Mouse (Mus musculus): ENCODE data around the gene Ppfia2. TPM values are rescaled to one million over a fixed set of nuclear protein-coding genes. Genes with fewer than 3 reads are reported as not detected.

Gene Ppfia2
- 63.5 and 71.4 TPM in 2 replicates for total RNA-seq (2014; rRNA removed)
- polyA plus RNA-seq (2015; fragmentation: Nextera tagmentation; extraction: Ambion mirVana): 29.5 and 31.4 TPM in 2 replicates

DNA sequence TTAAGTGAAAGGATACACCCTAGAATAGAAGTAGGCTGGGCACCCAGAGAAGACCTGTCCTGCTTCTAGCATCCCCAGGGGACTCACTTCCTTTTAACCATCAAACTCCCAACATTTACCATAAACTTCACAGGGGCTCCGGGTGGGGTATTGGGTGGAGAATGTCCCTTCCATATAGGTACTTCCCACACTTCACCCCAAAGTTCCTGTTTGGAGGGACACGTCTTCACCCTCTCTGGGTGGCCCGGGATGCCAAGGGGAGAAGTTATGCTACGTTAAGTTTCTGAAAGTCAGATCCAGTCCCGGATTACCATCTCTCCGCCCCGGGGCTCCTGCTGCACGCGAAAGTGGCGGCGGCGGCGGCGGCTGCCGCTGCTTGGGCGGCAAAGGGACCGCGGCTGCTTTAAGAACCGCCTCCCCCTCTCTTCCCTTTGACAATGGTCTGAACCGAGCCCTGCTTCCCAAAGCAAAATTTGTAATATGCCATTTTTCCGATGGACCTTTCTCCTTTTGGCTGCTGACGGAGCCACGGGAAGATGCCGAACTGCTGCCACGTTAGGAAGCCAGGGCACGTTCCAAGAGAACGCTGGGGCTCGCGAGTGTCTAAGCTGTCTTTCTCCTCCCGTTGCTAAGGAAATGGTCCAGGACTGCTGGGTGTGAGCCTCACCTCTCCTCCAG lies at the start of gene Ppfia2:
Gene Ppfia2 (plus strand): TSS at position 485 of the 678 bp plus-strand sequence.
- Histone ChIP-seq H3K4me1 (ENCODE audit: insufficient read depth, low read length) (0 out of 2 replicates have a peak, but pooled peaks cover 3% of the 10 kb centered on the region), H3K36me3 (ENCODE audit: insufficient read depth, low read length) (no peaks in the 10 kb centered on the region), H3K27ac (ENCODE audit: low read depth, low read length) (peak within 1 kb of the TSS; percentile 86), H3K4me2 (ENCODE audit: low read depth, low read length, poor library complexity, severe bottlenecking) (peak within 1 kb of the TSS; percentile 66), H3K4me3 (ENCODE audit: low read depth, low read length) (peak within 1 kb of the TSS; percentile 55), H3K27me3 (ENCODE audit: insufficient read depth, low read length) (no peaks in the 10 kb centered on the region), H3K9ac (replicated peaks; ENCODE audit: low read length, poor library complexity, severe bottlenecking) (peak within 1 kb of the TSS; percentile 67), H3K9me3 (ENCODE audit: low read length) (no peaks in the 10 kb centered on the region)
- peak; percentile 8; the same call in 1 of the 2 replicates for TF ChIP-seq CTCF (IDR thresholded peaks at IDR 0.05)
- DNase-seq (ENCODE audit: low spot score): peak; percentile 93
- ATAC-seq (ENCODE audit: low FRiP score): peak; percentile 87
- WGBS: under 1% methylated on average over 30 of the region's 30 CpGs

DNA sequence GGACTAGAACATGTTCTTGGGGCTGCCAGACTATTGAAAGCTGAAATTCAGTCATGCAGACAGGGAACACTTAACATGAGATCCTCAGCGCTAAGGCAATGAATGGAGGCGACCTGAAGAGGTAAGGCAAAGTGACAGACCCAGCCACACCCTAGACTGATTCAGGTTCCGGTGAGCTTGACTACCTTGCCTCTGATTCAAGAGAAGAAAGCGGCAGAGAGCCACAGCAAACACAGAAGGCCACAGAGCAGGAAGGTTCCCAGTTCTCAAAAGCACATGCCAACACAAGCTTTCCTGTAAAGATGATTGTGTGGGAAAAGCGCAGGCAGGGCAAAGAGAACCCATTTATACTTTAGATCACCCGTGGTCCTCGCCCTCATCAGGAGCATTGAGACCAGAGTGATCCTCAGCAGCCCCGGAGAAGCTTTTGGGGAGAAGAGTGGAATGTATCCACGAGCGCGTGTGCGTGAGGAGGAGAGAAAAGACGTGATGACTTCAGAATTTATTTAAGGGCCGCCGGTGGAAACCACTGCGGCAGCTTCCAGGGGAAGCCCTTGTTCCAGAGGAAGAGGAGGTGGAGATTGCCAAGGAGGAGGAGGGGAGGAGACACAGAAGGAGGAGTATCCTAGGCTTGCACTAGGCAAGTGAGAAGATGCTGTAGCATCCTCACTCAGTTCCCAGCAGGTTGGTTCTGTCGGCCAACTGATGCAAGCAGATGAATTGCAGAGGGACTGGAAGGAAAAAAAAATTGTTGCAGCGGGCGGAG lies 1.0 kb upstream of the Ppfia2 start:
- Histone ChIP-seq H3K36me3 (ENCODE audit: insufficient read depth, low read length) (no peaks in the 10 kb centered on the region), H3K4me3 (ENCODE audit: low read depth, low read length) (peak overlapping the region; percentile 55), H3K4me1 (ENCODE audit: insufficient read depth, low read length) (0 out of 2 replicates have a peak, but pooled peaks cover 3% of the 10 kb centered on the region), H3K4me2 (ENCODE audit: low read depth, low read length, poor library complexity, severe bottlenecking) (peak overlapping the region; percentile 66), H3K27ac (ENCODE audit: low read depth, low read length) (peak overlapping the region; percentile 86), H3K9me3 (ENCODE audit: low read length) (no peaks in the 10 kb centered on the region), H3K9ac (replicated peaks; ENCODE audit: low read length, poor library complexity, severe bottlenecking) (peak overlapping the region; percentile 67), H3K27me3 (ENCODE audit: insufficient read depth, low read length) (no peaks in the 10 kb centered on the region)
- 3% methylated on average over 19 of the region's 19 CpGs for WGBS
- no peak for TF ChIP-seq CTCF (IDR thresholded peaks at IDR 0.05)
- ATAC-seq (ENCODE audit: low FRiP score) (peak; percentile 91), DNase-seq (ENCODE audit: low spot score) (peak; percentile 90)

DNA sequence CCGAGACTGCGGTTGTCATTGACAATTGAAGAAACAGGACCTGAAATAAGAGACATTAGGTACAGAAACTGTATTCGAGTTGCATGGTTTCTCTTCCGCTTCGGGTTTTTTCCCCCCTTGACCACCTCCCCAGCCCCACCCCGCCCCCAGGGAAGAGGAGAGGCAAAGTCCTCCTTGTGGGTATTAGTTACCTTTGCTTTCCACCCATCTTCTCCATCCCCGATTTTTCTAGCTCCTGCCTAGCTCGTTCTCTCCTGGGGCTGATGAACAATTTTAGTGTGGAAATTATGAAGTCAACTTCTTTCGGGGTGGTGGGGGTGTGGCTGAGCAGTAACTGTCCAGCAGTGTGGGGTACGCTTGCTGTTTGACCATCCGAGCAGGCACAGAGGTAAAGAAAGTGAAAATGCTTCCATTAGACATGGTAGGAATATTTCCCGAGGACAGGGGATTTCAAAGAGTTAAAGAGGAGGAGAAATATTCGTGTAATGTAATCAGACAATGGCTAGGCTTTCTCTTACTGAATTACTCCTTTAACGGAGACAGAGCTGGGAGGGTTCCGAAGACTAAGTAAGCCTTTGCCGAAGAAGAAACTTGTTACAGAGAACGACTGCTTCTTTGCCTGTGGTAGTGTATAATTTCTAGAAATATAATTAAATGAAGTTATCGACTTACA lies 530 bp downstream of the Ppfia2 start:
- WGBS: 4% methylated on average over 17 of the region's 18 CpGs
- Histone ChIP-seq H3K27me3 (ENCODE audit: insufficient read depth, low read length) (no peaks in the 10 kb centered on the region), H3K27ac (ENCODE audit: low read depth, low read length) (peak overlapping the region; percentile 86), H3K9me3 (ENCODE audit: low read length) (no peaks in the 10 kb centered on the region), H3K36me3 (ENCODE audit: insufficient read depth, low read length) (no peaks in the 10 kb centered on the region), H3K4me3 (ENCODE audit: low read depth, low read length) (peak overlapping the region; percentile 55), H3K4me2 (ENCODE audit: low read depth, low read length, poor library complexity, severe bottlenecking) (peak overlapping the region; percentile 66), H3K9ac (replicated peaks; ENCODE audit: low read length, poor library complexity, severe bottlenecking) (peak overlapping the region; percentile 67), H3K4me1 (ENCODE audit: insufficient read depth, low read length) (0 out of 2 replicates have a peak, but pooled peaks cover 3% of the 10 kb centered on the region)
- DNase-seq (ENCODE audit: low spot score) (peak; percentile 41), ATAC-seq (ENCODE audit: low FRiP score) (peak; percentile 10; the same call in 1 of the 2 replicates)
- TF ChIP-seq CTCF (IDR thresholded peaks at IDR 0.05): no peak

DNA sequence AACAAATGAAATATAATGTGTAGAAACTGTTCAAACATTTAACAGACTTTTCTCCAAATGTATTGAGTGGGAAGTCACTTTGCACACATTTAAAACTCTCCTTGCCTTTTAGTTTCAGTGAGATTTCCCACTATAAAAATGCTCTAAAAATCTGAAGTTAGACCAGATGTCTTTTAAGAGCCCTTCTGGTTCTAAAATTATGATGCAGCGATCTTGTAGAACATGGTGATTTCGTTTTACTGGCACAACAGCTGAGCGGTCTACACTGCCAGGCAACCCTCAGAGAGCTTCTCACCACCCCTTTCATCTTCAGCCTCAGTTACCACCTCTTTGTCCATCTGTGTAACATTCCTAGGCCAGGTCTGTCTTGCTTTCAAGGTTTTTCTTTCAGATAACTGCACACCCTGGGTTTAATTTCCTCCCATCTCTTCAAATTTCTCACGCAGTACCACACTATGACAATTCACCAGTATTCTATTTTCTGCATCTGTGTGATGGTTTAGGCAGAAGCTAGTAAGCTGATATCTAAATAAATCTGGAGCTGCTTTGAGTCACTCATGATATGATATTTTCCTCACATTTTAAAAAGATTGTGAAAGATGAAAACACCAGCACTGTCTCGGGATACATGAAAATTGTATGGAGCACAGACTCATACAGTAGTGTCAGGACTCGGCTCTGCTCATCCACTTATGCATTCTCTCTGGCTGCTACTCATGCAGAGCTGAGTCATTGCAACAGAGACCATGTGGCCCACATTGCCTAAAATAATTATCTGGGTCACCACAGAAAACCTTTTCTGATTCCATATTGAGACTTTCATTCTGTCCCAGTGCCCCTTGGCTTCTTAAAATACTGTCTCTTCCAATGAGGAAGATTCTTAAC lies 39.4 kb downstream of the Ppfia2 start:
- 78% methylated on average over 6 of the region's 6 CpGs for WGBS
- Histone ChIP-seq H3K9ac (replicated peaks; ENCODE audit: low read length, poor library complexity, severe bottlenecking) (no peak overlapping the region), H3K27me3 (ENCODE audit: insufficient read depth, low read length) (no peaks in the 10 kb centered on the region), H3K4me1 (ENCODE audit: insufficient read depth, low read length) (no peaks in the 10 kb centered on the region), H3K27ac (ENCODE audit: low read depth, low read length) (no peak overlapping the region), H3K4me2 (ENCODE audit: low read depth, low read length, poor library complexity, severe bottlenecking) (no peak overlapping the region), H3K36me3 (ENCODE audit: insufficient read depth, low read length) (no peaks in the 10 kb centered on the region), H3K9me3 (ENCODE audit: low read length) (no peaks in the 10 kb centered on the region), H3K4me3 (ENCODE audit: low read depth, low read length) (no peak overlapping the region)
- ATAC-seq (ENCODE audit: low FRiP score) (no peak), DNase-seq (ENCODE audit: low spot score) (peak; percentile 4)
- TF ChIP-seq CTCF (IDR thresholded peaks at IDR 0.05): no peak

DNA sequence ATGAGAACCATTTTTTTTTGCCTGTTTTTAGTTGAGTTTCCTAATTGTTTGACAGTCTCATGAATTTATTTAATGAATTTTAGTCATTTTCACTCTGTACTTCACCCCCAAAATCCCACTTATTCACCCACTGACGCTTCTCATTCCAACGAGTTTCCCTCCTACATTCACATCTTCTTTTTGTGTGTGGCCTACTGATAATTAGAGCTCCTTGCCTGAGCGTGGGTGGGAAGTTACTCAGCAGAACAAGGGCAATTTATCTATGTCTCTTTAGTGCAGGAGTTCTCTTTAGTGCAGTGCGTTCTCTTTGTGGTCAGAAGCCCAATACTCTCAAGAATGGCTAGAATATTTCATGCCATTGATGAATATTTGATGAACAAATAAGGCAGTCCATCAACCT lies 95.9 kb downstream of the Ppfia2 start:
- ATAC-seq (ENCODE audit: low FRiP score) (no peak), DNase-seq (ENCODE audit: low spot score) (no peak)
- H3K9me3 ChIP-seq (ENCODE audit: low read length): no peaks in the 10 kb centered on the region
- H3K4me3 ChIP-seq (ENCODE audit: low read depth, low read length): no peak overlapping the region
- H3K27ac ChIP-seq (ENCODE audit: low read depth, low read length): no peak overlapping the region
- H3K36me3 ChIP-seq (ENCODE audit: insufficient read depth, low read length): no peaks in the 10 kb centered on the region
- no peak overlapping the region for H3K9ac ChIP-seq (replicated peaks; ENCODE audit: low read length, poor library complexity, severe bottlenecking)
- no peaks in the 10 kb centered on the region for H3K27me3 ChIP-seq (ENCODE audit: insufficient read depth, low read length)
- WGBS: 72% methylated on average over 4 of the region's 4 CpGs
- TF ChIP-seq CTCF (IDR thresholded peaks at IDR 0.05): no peak
- H3K4me1 ChIP-seq (ENCODE audit: insufficient read depth, low read length): no peaks in the 10 kb centered on the region
- no peak overlapping the region for H3K4me2 ChIP-seq (ENCODE audit: low read depth, low read length, poor library complexity, severe bottlenecking)
